Mouse (Mus musculus) cerebellum, adult 2 months (tissue): ENCODE results near the gene 1700029J07Rik. TPM values are rescaled to one million over a fixed set of nuclear protein-coding genes. Genes with fewer than 3 reads are reported as not detected.

Source experiments
- DNase-seq, 2 experiments: peaks; one replicate each; pipeline ENCODE4 v3.0.0; 2021
- H3K27ac ChIP-seq: fragments of 200-500 bp; 2 replicates; pipeline ENCODE4 v1.5.1; 2012; ENCODE audit warnings: low read length, control low read depth, inconsistent platforms; ENCODE audit not compliant: insufficient read depth
- H3K27me3 ChIP-seq: fragments of 200-500 bp; 2 replicates; pipeline ENCODE4 v1.6.1; 2012; ENCODE audit warnings: inconsistent platforms, mild to moderate bottlenecking, low read length, moderate library complexity; ENCODE audit not compliant: control insufficient read depth, insufficient read depth
- H3K4me1 ChIP-seq: fragments of 200-500 bp; 2 replicates; pipeline ENCODE4 v1.6.1; 2011; ENCODE audit warnings: low read length; ENCODE audit not compliant: control insufficient read depth, insufficient read depth
- H3K4me3 ChIP-seq: fragments of 200-500 bp; replicated peaks from 2 replicates; pipeline ENCODE3; 2011; ENCODE audit warnings: mild to moderate bottlenecking, low read depth, low read length, control low read depth; ENCODE audit not compliant: insufficient read depth
- CTCF ChIP-seq: fragments of 200-500 bp; IDR thresholded peaks from 2 replicates; pipeline ENCODE4 v1.5.1; 2011; ENCODE audit warnings: low read depth, mild to moderate bottlenecking, control low read depth, low read length, moderate library complexity, borderline replicate concordance; ENCODE audit not compliant: insufficient read depth
- POLR2A ChIP-seq: fragments of 200-500 bp; IDR thresholded peaks from 2 replicates; pipeline ENCODE4 v1.6.1; 2011; ENCODE audit warnings: low read length, control low read depth, borderline replicate concordance; ENCODE audit not compliant: insufficient read depth
- WGBS: fragments of 180-500 bp; shearing (Covaris S2); methylation state at CpG from one replicate; pipeline ENCODE4 v1.1.7; 2018; 5-methylcytosine and 5-hydroxymethylcytosine counted together
- polyA plus RNA-seq: library from polyadenylated mRNA; depleted of rRNA; stranded (reverse); fragments of >200 nt; gene quantifications from 2 replicates; pipeline ENCODE4 v1.2.3, GENCODE M21; 2012; rRNA removed

Gene 1700029J07Rik
- polyA plus RNA-seq, 1 experiment: 5.1 TPM

DNA sequence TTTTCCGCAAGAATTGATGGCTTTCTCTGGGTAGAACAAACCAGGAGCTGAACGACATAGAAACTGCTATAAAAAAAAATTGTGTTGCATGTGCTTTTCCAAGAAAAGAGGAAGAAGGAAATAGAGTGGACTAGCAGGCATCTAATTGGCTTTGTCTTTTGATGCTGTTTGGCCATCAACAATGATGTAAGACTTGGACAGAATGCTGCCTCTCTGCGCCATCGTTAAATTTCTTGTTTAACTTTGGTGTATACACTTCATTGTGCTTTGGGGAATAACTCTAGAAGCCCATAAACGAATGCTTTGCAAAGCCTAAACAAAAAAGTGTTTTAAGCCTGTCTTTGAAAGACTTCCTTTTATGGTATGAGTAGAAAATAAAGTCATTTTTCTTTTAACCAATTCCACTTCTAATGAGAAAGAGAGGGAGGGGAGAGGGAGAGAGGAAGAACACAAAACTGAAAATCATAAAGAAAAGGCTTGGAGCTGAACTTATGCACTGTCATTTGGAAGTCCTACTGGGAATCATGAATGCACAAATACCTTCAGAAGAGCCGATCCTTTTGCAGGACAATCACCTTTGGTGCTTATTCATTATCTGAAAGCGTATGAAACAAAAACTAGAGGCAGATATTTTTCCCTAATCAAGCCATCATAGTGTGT, 69.3 kb downstream of the 1700029J07Rik start:
- no peaks in the 10 kb centered on the region for H3K27me3 ChIP-seq
- no peak for TF ChIP-seq CTCF
- no peak for TF ChIP-seq POLR2A
- no peak for DNase-seq
- H3K27ac ChIP-seq: no peak overlapping the region
- H3K4me3 ChIP-seq: no peak overlapping the region
- 90% methylated on average over 7 of the region's 7 CpGs for WGBS
- no peaks in the 10 kb centered on the region for H3K4me1 ChIP-seq

DNA sequence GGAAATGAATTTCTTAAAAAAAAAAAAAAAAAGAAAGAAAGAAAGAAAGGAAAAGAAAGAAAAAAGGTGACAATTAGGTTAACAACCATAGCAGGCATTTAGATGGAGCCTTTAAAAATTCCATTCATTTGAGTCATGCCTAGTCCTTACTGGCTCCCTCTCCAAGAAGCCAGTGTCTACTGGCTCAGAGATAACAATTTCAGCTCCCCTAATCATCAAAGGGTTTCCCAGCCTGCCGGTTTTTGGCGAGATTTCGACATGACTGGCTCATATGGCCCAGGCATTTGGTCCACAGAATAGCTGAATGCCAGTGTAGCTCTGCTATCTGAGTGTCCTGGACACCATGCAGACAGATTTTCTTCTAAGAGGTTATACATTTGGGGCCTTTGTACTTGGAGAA, 71.4 kb downstream of the 1700029J07Rik start:
- Histone ChIP-seq H3K4me1 (no peaks in the 10 kb centered on the region), H3K27me3 (no peaks in the 10 kb centered on the region), H3K27ac (no peak overlapping the region), H3K4me3 (no peak overlapping the region)
- WGBS: 3% methylated on average over 3 of the region's 3 CpGs
- no peak for TF ChIP-seq CTCF
- no peak for TF ChIP-seq POLR2A
- no peak for DNase-seq

Other genes with a start within 250 kb of the 1700029J07Rik start
- gene Pdlim3, start 89.8 kb downstream of the 1700029J07Rik start, polyA plus RNA-seq: 3.8 and 4.2 TPM in 2 replicates
- gene Ccdc110, start 40.6 kb downstream of the 1700029J07Rik start, polyA plus RNA-seq: not detected in 2 replicates
- 68.1 and 71.4 TPM in 2 replicates for gene Ufsp2, start 276 bp upstream of the 1700029J07Rik start, polyA plus RNA-seq
- gene Lrp2bp, start 24.1 kb upstream of the 1700029J07Rik start, polyA plus RNA-seq: 0.29 and 0.34 TPM in 2 replicates
- gene Ankrd37, start 30.5 kb upstream of the 1700029J07Rik start, polyA plus RNA-seq: 19.6 and 20.4 TPM in 2 replicates
- 17.4 and 17.5 TPM in 2 replicates for gene Cfap97, start 176.5 kb upstream of the 1700029J07Rik start, polyA plus RNA-seq
- 35.4 and 36.1 TPM in 2 replicates for gene Snx25, start 176.9 kb upstream of the 1700029J07Rik start, polyA plus RNA-seq
- 876 and 917 TPM in 2 replicates for gene Slc25a4, start 236.0 kb upstream of the 1700029J07Rik start, polyA plus RNA-seq